Mouse (Mus musculus) layer of hippocampus, postnatal 14 days (tissue): Measurements from ENCODE around the gene AY358078. TPM values are rescaled to one million over a fixed set of nuclear protein-coding genes. Genes with fewer than 3 reads are reported as not detected.

Experiments
- DNase-seq, 2 experiments: peaks; one replicate each; pipeline ENCODE4 v3.0.0; 2021 to 2022; ENCODE audit warnings: low spot score in 2 of 2, mixed read lengths in 1 of 2
- microRNA-seq, 2 experiments: library from miRNA; unstranded; fragments of <30 nt; microRNA quantifications; one replicate each; pipeline ENCODE4 v1.2.0; 2021
- total RNA-seq, 2 experiments: library from RNA; stranded (reverse); gene quantifications; 2 replicates each; pipeline ENCODE4 v1.2.3; 2021

The AY358078 gene
- total RNA-seq, 2 experiments from 2014 or later: not detected

GRCm38 (mm10) chr14:51871741-51872140 is 71.9 kb downstream of the AY358078 start:
- DNase-seq: no peak

Small RNAs within 50 kb of the gene (microRNA-seq; reads per million reads assigned to microRNA genes)
- 0 reads per million in 2 experiments for gene Gm27375

Other genes with a start within 250 kb of the AY358078 start
- not detected for gene Gm5622, start 247.3 kb upstream of the AY358078 start, total RNA-seq
- not detected for gene Gm17175, start 226.0 kb upstream of the AY358078 start, total RNA-seq
- gene Gm17174, start 207.9 kb upstream of the AY358078 start, total RNA-seq: not detected
- not detected for gene Gm17078, start 188.7 kb upstream of the AY358078 start, total RNA-seq
- not detected for gene Gm4181, start 164.4 kb upstream of the AY358078 start, total RNA-seq
- gene Gm17079, start 104.6 kb upstream of the AY358078 start, total RNA-seq: not detected
- gene Gm5800, start 82.9 kb upstream of the AY358078 start, total RNA-seq: not detected
- gene Ang4, start 26.5 kb upstream of the AY358078 start, total RNA-seq: not detected
- not detected for gene Ear6, start 53.7 kb downstream of the AY358078 start, total RNA-seq
- gene Mettl17, start 84.8 kb downstream of the AY358078 start, total RNA-seq: 10 to 100 TPM; 34.9 to 38.9 TPM
- 1 to 10 TPM; 4.7 to 5.6 TPM for gene Slc39a2, start 92.8 kb downstream of the AY358078 start, total RNA-seq
- 100 to 1,000 TPM; 696 to 763 TPM for gene Ndrg2, start 114.1 kb downstream of the AY358078 start, total RNA-seq
- gene Tppp2, start 118.4 kb downstream of the AY358078 start, total RNA-seq: not detected
- gene Rnase13, start 122.7 kb downstream of the AY358078 start, total RNA-seq: under 1 TPM in 1 of 2 experiments, not detected in 1; 0.23 TPM
- gene Arhgef40, start 184.7 kb downstream of the AY358078 start, total RNA-seq: 10 to 100 TPM; 44.2 to 47.4 TPM
- gene Tmem253, start 215.6 kb downstream of the AY358078 start, total RNA-seq: under 1 TPM; 0.39 to 0.95 TPM
- 10 to 100 TPM; 37.6 to 41.2 TPM for gene Zfp219, start 220.7 kb downstream of the AY358078 start, total RNA-seq
- gene Olfr221, start 242.4 kb downstream of the AY358078 start, total RNA-seq: not detected